Mouse (Mus musculus) heart, adult 8-10 months (tissue): ENCODE measurements at regions not wholly inside any gene's neighbourhood (a gene's known extent, or its start where the extent isn't known, plus 50 kb on each side); places are given as distances from the start of the nearest gene placed in this dataset.
A peak's percentile ranks its signal among the peaks of the same experiment; 100 is the strongest.

Source experiments
- DNase-seq: peaks from one replicate; pipeline ENCODE4 v3.0.0; 2022; ENCODE audit warnings: low spot score

DNA sequence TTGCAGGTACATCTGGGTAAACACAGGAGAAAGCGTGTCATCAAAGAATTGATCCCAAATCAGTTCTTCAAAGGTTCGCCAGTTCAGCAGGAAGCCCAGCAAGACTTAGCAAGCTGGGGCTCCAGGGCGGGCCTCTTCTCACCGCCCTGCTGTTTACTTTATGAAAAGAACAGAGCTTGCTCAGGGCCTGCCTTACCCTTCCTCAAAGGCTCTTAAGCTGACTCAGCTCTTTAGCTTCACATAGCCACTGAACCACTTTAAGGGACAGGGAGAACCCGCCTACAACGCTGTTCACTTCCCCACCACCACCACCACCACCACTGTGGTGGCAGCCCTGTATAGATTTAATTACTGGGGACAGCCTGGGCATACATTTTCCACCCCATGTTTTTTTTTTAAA is 148.5 kb downstream of the Clic5 start:
- no peak for DNase-seq

DNA sequence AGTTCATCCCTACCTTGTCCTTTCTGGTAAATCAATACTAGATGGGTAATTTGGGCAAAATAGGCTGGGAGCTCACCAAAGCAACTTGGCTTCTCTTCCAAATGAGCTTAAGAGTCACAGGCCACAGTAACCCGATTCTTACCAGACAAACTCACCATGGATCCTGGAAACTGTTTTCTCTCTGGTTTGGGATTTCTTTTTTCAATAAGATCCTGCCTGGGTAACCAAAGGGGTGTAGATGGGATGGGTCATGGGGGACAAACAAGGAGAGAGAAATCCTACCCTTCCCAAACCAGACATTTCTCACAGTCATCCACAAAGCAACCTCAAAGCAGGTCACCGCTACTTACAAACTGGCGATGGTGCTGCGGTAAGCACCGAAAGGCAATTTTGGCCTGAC is 148.9 kb downstream of the Clic5 start:
- DNase-seq = no peak

DNA sequence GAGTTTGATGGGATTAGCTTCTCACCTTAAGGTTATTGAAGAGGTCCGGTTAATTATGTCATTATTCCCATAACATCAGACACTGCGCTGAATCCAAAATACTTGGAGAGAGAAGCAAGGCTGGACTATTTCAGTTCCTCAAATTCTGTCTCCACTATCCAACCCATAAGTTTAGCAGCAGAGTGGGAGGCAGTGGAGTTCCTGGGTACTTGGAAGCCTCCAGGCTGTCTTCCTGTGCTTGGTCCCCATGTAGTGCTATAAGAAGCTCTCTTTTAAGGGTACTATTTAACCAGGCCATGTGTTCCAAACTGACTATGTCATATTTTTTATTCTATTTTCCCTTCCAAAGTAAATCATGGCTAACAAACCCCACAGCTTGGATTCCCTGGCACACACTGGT is 156.2 kb downstream of the Clic5 start:
- DNase-seq = no peak

DNA sequence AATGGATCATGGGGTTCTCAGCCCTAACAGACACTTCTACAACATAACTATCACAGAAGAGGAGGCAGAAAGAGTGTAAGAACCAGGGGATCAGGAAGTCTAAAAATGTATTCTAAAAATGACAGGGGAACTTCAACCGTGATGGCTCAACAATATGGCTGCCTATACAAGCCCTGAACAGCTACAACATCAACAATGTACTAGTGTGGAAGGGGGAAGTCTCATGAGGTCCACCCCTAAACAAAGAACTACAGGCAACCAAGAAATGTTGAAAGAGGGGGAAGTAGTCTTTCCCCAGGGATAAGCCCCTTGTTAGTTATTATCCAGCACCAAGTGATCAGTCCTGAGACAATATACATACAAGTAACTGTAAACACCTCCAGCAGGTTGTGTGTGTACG is 157.0 kb downstream of the Clic5 start:
- no peak for DNase-seq

DNA sequence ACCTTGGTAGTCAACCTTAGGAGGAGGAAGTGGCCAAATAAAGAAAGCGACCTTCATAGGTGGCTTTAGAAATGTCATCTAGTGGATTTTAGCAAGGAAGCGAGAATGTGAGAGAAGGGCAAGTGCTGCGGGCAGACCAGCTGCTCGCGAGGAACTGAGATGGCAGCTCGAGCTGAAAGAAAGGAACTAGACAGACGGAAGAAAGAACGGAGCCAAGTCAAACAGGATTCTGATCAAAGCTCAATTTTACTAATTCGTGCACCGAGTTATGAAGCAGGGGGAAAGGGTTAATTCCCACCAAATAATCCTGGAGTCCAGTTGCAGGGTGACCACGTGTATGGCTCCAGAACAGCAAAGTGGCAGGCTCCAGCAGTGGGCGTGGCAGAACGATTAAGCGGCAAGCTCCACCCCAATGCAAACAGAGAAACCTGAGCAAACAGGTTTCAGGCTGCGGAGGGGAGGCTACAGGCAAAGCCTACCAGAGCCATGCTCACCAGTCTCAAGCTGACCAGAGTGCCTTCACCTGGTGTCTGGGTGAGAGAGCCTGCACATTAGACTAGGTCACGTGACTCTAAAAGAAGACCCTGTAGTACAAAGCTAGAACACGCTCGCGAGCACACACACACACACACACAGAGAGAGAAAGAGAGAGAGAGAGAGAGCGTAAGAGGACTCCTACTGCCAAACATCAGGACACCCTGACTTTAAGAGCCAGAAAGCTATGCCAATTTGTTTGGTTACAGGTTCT is 162.0 kb downstream of the Clic5 start:
- no peak for DNase-seq

DNA sequence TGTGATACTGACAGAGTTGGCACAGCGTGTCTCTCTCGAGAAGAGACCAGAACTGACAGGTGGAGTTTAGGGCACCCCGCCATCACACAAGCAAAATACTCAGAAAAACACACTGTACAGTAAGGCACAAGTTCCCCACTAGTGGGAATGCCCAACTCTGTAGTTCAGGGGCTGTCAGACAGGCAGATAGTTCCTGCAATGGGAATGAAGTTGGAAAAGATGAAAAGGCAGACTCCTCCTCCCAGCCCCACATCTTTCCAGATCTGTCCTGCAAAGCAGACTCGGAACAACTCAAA is 162.5 kb downstream of the Clic5 start:
- no peak for DNase-seq

DNA sequence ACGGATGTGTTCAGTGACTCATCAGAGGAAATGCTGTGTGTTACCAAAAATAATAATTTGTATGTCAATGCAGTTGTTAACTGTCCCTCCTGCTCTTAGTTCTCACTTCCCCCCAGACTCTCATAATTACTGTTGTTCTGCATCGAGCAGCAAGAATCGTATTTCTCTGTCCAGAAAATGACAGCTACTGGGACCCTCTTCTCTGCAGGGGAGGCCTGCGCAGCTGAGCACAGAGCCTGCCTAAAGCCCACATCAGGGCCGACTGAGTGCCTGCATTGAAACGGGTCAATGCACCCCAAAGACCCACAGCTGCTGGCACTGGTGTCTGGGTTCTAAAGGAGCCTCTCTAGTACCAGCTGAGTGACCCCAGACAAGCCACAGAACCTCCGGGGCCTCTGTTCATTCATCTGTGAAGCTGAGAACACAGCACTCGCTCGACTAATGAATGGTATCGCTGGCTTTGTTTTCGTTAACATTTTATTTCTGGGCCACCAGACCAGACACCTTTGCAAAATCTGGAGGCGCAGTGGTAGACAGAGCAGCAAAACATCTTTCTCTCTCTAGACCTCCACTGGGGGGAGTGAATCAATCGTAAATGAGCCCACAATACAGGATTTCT is 163.2 kb downstream of the Clic5 start:
- DNase-seq = no peak

DNA sequence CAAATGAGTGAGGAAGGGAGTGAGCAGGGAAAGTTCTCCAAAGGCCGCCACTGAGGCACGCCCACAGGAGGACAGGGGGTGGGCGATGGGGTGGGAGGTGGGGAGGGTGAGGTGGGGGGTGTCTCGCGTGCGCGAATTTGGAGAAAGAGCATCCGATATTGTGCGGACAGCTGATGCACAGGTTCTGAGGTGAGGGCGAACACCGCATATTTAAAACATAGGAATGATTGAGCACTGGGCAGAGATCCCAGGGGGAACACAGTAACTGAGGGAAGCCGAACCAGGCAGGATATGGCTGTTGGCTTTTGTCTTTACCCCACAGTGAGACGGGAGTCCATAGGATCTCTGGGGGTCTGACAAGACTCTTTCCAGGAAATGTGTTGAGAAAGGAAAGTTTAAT is 163.8 kb downstream of the Clic5 start:
- no peak for DNase-seq

DNA sequence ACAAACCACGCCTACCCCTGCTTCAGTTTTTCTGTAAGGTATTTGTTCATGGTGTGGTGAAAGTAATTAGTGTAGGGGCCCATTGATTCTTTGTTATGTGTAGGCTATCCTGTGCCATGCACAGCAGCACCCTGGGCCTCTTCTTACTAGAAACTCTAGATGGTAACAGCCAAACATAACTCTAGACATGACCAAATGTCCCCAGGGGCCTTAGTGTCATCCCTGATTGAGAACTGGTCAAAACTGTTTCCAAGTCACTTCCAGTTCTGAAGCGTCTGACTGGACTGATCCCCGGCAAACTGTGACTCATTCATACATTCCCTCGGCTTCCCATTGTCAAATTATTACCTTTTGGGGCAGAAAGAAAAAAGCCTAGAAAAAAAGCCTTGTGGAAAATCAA is 174.7 kb downstream of the Clic5 start:
- DNase-seq = no peak

DNA sequence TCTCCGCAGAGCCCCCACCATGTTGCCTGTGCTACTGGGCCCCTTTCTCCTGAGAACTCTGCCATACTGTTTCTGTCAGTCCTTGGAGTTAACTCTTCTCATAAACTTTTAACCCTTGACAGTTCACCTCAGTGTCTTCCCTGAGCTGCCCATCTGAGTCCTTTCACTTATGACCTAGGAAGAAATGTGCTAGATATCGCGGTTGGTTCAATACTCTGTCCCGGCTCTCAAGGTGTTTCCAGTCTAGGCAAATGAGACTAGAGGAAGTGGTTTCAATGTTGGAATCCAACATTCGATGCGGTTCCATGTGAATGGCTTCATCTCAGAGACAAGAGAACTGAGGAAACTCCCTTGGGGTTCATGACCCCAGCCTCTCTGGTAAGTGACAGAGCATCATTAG is 176.1 kb downstream of the Clic5 start:
- no peak for DNase-seq

DNA sequence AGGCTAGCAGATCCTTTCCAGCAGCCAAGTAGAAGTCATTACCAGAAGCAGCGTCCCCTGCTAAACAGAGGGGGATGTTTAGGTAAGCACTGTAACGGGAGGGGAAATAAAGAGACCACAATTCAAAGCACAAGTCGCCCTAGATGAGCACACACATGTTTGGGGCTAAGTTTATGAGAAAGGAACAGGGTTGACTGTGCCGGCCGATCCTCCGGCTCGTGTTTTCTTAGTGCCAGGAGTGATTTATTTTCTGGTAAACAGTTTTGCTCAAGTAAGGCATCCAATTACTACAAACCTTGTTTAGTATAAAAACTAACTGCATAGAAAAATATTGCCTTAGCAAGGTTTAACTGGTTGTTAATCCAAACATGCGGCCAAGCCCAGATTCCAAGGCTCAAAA is 178.1 kb downstream of the Clic5 start:
- no peak for DNase-seq

DNA sequence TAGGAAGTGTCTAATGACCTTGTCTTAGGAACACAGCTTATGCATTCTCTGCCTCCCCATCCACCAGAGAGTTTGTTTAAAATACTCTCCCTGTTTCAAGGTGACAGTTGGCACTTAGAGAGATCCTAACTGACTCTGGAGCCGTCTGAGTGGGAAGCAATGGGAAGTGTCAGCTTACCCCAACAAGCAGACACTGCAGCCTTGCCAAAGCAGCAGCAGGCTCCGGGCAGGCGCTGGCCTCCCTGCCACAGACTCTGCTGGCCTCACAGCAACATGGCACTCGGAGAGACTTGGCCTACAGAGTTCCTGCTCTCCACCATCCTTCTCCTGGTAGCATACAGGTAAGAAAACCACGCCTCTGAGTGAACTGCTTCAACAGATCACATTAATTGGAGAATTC is 179.2 kb downstream of the Clic5 start:
- no peak for DNase-seq

DNA sequence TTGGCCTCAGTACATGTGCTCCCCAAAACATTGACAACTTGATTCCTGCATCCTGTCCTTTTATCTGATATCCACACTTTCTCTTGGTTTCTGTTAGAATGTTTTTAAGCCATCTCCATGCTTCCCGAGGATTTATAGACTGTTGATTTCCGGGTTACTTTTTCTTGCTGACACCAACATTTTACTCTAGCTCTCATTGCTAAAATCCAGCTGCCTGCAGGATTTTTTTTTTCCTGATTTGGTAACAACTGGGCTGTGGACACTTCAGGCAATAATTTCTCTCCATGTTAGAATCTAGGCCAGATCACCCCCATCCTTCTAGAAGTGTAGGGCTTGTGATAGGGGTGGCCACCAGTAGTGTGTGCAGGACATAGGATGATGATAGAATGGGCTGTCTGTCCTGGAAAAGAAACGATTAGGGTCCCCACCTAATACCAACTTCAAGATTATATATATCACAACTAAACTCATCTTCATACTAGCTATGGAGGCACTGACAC is 182.6 kb downstream of the Clic5 start:
- no peak for DNase-seq

DNA sequence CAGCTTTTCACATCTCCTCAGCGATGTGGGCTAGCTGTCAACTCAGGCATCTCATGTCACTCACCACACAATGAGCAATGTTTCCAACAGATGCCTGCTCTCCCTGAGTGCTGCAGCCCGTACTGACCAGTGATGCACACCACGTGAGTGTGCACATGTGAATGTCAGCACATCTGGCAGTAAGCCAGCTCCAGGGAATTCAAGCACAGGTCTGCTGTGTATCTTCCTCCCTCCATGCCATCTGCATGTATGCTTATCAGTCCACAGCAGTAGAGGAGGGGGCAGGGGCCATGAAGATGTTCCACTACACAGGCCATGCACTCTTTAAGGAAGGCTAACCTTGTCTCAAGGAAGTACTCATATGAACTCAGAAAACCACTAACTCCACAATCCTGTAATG is 183.2 kb downstream of the Clic5 start:
- no peak for DNase-seq

DNA sequence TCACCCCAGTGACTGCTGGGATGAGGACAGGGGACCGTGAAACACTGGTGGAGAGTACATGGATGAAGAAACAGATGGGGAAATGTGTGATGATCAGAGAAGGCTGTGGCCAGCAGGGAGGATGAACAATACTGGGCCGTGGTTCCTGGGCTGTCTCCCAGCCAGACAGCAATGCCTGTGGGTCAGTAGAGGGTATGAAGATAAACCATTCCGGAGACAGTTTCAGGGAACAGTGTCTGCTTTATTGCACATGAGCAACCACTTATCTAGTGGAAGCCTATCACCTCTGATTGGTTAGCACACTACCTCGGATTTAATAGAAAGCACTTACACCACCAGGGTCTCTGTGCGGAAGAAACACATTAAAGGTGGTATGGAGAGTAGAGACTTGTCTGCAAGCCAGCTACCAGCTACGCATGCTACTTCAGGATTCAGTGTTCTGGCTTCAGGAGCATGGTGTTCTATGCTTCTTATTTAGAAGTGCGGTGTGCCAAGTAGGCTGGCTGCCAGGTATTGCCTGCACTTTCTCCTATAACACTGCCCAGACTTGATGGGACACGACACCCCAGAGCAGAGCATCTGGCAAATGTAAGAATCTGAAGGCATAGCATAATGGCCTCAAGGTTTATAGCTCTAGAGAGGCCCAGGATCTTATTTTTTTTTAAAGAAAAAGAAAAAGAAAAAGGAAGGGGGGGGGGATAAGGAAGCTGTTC is 185.5 kb downstream of the Clic5 start:
- peak; percentile 48 for DNase-seq

DNA sequence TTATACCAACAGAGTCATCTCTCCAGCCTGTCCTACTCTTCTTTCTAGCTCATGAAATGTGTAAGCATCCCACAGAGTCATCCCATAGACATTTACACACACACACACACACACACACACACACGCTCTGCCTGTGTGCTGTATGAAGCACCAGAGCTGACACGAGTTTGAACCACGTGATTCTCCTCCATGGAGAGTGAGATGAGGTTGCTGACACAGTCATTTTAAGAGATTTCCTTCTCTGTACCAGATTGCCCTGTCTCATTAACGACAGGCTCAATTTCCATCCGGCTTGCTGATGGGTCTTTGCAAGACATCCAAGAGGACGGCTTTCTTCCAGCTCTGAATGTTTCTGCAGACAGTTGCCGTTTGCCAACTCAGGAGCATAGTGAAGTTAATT is 190.0 kb downstream of the Clic5 start:
- DNase-seq = no peak

DNA sequence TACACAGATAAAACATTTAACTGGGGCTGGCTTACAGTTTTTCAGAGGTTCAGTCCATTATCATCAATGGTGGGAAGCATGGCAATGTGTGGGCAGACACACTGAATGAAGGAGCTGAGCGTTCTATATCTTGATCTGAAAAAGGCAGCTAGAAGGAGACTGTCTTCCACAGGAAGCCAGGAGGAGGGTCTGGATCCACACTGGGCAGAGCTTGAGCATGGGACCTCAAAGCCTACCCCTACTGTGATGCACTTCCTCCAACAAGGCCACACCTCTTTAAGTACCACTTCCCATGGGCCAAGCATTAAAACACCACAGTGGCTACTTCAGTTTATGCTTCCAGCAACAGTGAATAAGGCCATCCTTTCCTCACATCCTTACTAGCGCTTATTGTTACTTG is 200.5 kb downstream of the Clic5 start:
- DNase-seq = no peak

DNA sequence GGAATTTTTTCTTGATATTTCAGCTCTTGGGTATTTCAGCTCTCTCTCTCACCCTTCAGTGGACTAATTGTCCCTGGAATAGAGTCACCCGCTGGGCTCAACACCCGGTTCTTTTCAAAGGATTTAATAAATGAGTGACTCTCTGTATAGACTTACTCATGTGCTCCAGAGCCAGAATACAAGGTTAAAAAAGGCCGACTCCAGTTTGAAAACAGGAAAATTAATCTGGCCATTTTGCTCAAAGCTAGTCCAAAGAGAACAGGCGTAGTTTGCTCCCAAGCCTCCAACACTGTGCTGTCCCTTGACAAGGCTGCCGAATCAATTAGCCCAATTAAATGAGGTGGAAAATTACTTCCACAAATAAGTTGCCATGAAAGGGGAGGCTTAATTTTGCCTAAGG is 209.4 kb downstream of the Clic5 start:
- DNase-seq = no peak

DNA sequence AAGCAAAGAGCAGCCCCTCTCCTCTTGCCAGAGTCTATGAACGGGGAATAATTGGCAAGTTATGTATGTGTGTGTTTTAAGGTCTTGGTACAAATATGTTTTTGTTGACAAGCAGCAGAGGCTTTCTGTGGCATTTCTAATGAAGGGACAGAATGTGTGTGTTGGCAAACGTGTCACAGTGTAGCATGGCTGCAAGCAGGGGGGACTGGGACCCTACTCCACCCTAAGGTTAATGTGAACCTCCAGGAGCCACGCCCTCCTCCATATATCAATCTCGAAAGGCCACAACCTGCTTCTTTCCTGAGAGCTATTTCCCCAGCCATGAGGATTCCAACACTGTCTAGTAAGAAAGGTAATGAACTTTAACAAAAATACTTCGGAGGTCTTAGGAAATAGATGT is 209.8 kb downstream of the Clic5 start:
- no peak for DNase-seq

DNA sequence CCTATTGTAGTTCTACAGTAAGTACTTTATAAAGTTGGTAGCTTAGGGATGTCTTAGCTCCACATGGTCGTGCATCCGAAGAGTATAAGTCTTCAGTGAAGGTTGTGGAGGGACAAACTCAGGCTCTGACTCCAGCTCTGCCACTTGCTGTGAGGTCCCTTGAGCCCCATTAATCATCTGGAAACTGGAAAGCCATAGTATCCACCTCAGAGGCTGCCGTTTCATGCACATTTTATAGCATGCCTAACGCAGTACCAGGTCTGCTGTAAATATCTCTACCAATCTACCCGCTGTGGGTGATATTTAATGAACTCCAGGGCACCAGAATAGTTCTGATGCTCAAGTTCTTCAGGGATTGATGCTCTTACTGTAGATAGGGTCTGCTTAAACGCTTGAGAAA is 216.5 kb downstream of the Clic5 start:
- DNase-seq = no peak

DNA sequence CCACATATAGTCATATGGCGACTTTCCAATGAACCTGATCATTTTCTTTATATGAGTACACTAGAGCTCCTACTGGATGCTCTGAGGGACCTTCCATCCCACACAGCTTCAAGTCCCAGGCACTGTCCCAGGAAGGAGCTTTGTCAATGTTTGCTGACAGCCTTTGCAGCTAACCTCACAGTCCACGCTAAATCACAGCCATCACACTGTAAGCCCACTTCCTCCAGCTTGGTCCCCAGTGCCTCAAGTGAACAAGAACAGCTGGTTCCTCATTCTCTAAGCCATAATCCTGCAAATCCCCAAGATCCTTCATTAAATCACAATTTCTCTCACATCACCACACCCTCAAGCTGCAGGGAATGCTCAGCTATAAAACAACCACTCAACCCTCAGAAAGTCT is 222.6 kb downstream of the Clic5 start:
- DNase-seq = no peak

DNA sequence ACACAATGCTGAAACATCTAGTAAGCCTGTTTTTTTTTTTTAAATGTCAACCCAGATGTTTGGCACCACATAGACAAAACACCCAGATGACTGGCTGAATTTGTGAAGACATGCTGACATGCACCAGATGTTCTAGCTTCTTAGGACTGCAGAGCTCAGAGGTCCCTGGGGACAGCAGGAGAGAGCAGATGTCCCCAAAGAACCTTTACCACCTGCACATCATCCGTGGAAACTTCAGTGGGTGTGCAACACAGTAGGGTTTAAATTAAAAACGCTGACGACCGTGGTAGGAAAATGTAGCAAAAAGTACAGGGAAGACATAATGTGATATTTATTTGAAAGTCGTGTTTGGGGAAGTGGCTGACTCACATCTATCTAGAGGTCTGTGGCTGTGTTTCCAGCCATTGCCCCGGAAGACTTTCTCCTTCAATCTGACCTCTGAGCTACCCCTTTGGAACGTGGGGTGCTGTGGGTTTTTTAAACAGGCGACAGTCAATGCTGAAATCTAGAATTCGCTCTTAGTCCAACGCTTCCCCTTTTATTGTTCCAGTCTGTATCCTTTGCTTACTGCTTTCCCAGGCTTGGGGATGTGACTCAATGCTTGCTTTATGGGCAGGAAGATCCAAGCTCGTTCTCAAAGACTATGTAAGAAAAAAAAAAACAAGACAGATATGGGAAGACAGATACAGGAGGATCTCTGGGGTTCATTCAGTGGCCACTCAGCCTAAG is 230.5 kb downstream of the Clic5 start:
- DNase-seq = peak; percentile 57

DNA sequence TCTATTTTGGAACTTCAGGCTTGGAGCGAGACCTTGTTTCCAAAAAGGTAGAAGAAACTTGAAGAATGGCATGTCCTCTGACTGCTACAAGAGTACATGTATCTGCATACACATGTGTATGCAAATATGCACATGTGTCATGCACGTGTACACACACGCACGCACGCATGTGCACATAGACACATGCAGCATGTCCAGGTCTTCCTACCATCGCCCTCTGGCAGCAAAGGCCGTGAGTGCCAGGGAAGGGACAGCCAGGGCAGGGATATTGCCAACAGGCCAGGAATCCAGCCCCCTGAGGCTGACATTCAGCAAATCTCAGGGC is 231.0 kb downstream of the Clic5 start:
- no peak for DNase-seq
